Mouse (Mus musculus) limb, embryonic 14.5 days (tissue): ENCODE data around the gene Ercc2. TPM values are rescaled to one million over a fixed set of nuclear protein-coding genes. Genes with fewer than 3 reads are reported as not detected.

Experiments
- ATAC-seq: fragments of 200-750 bp; cut with Nextera tagmentation; 2 replicates; pipeline ENCODE4 v1.8.0; 2017; ENCODE audit warnings: low read depth, moderate number of reproducible peaks, moderate TSS enrichment; ENCODE audit not compliant: low FRiP score
- DNase-seq: peaks from one replicate; pipeline ENCODE4 v3.0.0-alpha.2; 2015; ENCODE audit warnings: low spot score
- H3K27ac ChIP-seq: fragments of 300-500 bp; sonication (generic); replicated peaks from 2 replicates; pipeline ENCODE4 v1.5.1; 2014; ENCODE audit warnings: low read depth, mild to moderate bottlenecking, low read length, moderate library complexity, mixed read lengths
- H3K27me3 ChIP-seq: fragments of 300-500 bp; sonication (generic); 2 replicates; pipeline ENCODE4 v1.6.1; 2014; ENCODE audit warnings: low read length, mixed read lengths; ENCODE audit not compliant: control insufficient read depth, insufficient read depth
- H3K36me3 ChIP-seq: fragments of 300-500 bp; sonication (generic); 2 replicates; pipeline ENCODE4 v1.6.1; 2014; ENCODE audit warnings: mild to moderate bottlenecking, low read length, moderate library complexity, mixed read lengths; ENCODE audit not compliant: control insufficient read depth, insufficient read depth
- H3K4me1 ChIP-seq: fragments of 300-500 bp; sonication (generic); 2 replicates; pipeline ENCODE4 v1.6.1; 2014; ENCODE audit warnings: antibody characterized with exemption, low read length, mixed read lengths; ENCODE audit not compliant: control insufficient read depth, insufficient read depth
- H3K4me2 ChIP-seq: fragments of 300-500 bp; sonication (generic); replicated peaks from 2 replicates; pipeline ENCODE4 v1.6.1; 2014; ENCODE audit warnings: low read depth, mild to moderate bottlenecking, low read length, moderate library complexity; ENCODE audit not compliant: severe bottlenecking
- H3K4me3 ChIP-seq: fragments of 300-500 bp; sonication (generic); replicated peaks from 2 replicates; pipeline ENCODE4 v1.5.1; 2014; ENCODE audit warnings: low read length
- H3K9ac ChIP-seq: fragments of 300-500 bp; sonication (generic); 2 replicates; pipeline ENCODE4 v1.6.1; 2014; ENCODE audit warnings: mild to moderate bottlenecking, low read depth, low read length, moderate library complexity; ENCODE audit not compliant: severe bottlenecking
- H3K9me3 ChIP-seq: fragments of 300-500 bp; sonication (generic); 2 replicates; pipeline ENCODE4 v1.6.1; 2016; ENCODE audit warnings: low read length; ENCODE audit not compliant: control insufficient read depth
- POLR2A ChIP-seq: fragments of 200-500 bp; IDR thresholded peaks from 2 replicates; pipeline ENCODE4 v1.8.0; 2012; ENCODE audit warnings: inconsistent platforms, mild to moderate bottlenecking, moderate library complexity, borderline replicate concordance; ENCODE audit not compliant: insufficient read depth, insufficient read length; ENCODE audit errors: extremely low read depth
- WGBS: fragments of 180-500 bp; shearing (Covaris S2); extraction: QIAGEN DNeasy Blood & Tissue Kit; methylation state at CpG from one replicate; pipeline ENCODE4 v1.1.7; 2014; 5-methylcytosine and 5-hydroxymethylcytosine counted together
- polyA plus RNA-seq, 2 experiments: library from polyadenylated mRNA; depleted of rRNA in 1 of 2; stranded (reverse) in 1 of 2; unstranded in 1 of 2; fragments of >200 nt; fragmentation: Nextera tagmentation in 1 of 2; extraction: Ambion mirVana in 1 of 2; gene quantifications; 2 replicates each; pipeline versions ENCODE4 v1.2.1 to v1.2.3; 2012 to 2014

Gene Ercc2
- polyA plus RNA-seq, 2 experiments = 11.3 to 58.1 TPM

GRCm38 (mm10) chr7:19399496-19400280, 17.9 kb downstream of the Ercc2 start:
- no peak for TF ChIP-seq POLR2A
- no peak for DNase-seq
- ATAC-seq = 0 out of 2 replicates have a peak, but pooled peaks have one; percentile 18
- Histone ChIP-seq H3K4me1 (no peaks in the 10 kb centered on the region; the same call in 1 of the 2 replicates), H3K27me3 (peaks cover 25% of the 10 kb centered on the region), H3K4me2 (peak overlapping the region; percentile 52), H3K36me3 (peaks cover 12% of the 10 kb centered on the region), H3K27ac (no peak overlapping the region), H3K4me3 (peak overlapping the region; percentile 26), H3K9ac (peak overlapping the region; percentile 45; the same call in 1 of the 2 replicates), H3K9me3 (peaks cover 6% of the 10 kb centered on the region)
- 2% methylated on average over 27 of the region's 27 CpGs for WGBS

- no peak for DNase-seq
- peaks cover 32% of the 10 kb centered on the region for H3K27me3 ChIP-seq
Measured at GRCm38 (mm10) chr7:19400946-19401345, 19.1 kb downstream of the Ercc2 start.

DNA sequence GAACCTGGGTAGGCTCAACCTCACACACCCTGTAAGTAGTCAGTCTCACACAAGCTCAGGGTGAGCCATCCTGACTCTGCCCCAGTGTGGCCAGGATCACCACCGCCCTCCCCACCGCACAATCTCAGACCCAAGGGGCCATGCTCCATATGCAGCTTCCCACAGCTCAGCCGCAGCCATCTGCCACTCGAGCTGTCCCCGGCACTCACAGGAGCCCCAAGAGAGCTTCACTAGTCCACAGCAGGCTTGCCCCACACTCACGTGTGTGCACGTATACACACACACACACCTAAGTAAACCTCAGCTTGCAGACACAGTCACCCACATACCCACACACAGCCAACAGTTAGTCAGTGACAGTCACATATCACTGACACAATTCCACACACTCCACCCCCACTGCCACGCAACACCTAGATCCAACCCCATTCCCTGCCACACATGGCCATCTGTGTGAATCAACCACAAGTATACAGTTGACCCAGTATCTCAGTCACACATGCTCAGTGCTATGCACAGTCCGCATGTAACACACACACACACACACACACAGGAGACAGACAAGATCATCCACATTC, 20.8 kb downstream of the Ercc2 start:
- 86% methylated on average over 9 of the region's 9 CpGs for WGBS
- Histone ChIP-seq H3K4me1 (no peaks in the 10 kb centered on the region; the same call in 1 of the 2 replicates), H3K9me3 (peaks cover 6% of the 10 kb centered on the region), H3K27me3 (peaks cover 32% of the 10 kb centered on the region), H3K4me3 (no peak overlapping the region), H3K4me2 (no peak overlapping the region), H3K27ac (no peak overlapping the region), H3K9ac (no peak overlapping the region), H3K36me3 (no peaks in the 10 kb centered on the region)
- no peak for TF ChIP-seq POLR2A
- DNase-seq = no peak
- no peak for ATAC-seq

More at GRCm38 (mm10) chr7:19400946-19401345, 19.1 kb downstream of the Ercc2 start:
- H3K36me3 ChIP-seq = no peaks in the 10 kb centered on the region
- H3K4me2 ChIP-seq = no peak overlapping the region
- peaks cover 6% of the 10 kb centered on the region for H3K9me3 ChIP-seq
- H3K4me1 ChIP-seq = no peaks in the 10 kb centered on the region; the same call in 1 of the 2 replicates
- whole genome bisulfite sequencing = 80% methylated on average over 4 of the region's 4 CpGs
- H3K4me3 ChIP-seq = no peak overlapping the region
- no peak for ATAC-seq
- no peak overlapping the region for H3K9ac ChIP-seq
- no peak for TF ChIP-seq POLR2A
- no peak overlapping the region for H3K27ac ChIP-seq

- peak within 1 kb of the TSS; percentile 81 for H3K4me2 ChIP-seq
- H3K36me3 ChIP-seq = no peaks in the 10 kb centered on the region
- 1% methylated on average over 35 of the region's 62 CpGs for WGBS
- no peak within 1 kb of the TSS for H3K27ac ChIP-seq
- H3K4me1 ChIP-seq = no peaks in the 10 kb centered on the region; the same call in 1 of the 2 replicates
- DNase-seq (peak; percentile 60), ATAC-seq (peak; percentile 31; the same call in 1 of the 2 replicates)
- no peak for TF ChIP-seq POLR2A
- H3K27me3 ChIP-seq = peaks cover 32% of the 10 kb centered on the region
- peaks cover 6% of the 10 kb centered on the region for H3K9me3 ChIP-seq
- H3K4me3 ChIP-seq = peak within 1 kb of the TSS; percentile 56
- peak within 1 kb of the TSS; percentile 48 for H3K9ac ChIP-seq
Measured at GRCm38 (mm10) chr7:19403731-19404296, 22.0 kb downstream of the Ercc2 start, which contains the start of gene Klc3. Gene Klc3, minus strand, starts transcription at chr7:19404104.

- H3K27me3 ChIP-seq = peaks cover 32% of the 10 kb centered on the region
- peak within 1 kb of the TSS; percentile 81 for H3K4me2 ChIP-seq
- no peak within 1 kb of the TSS for H3K27ac ChIP-seq
- peak within 1 kb of the TSS; percentile 48 for H3K9ac ChIP-seq
- no peaks in the 10 kb centered on the region for H3K36me3 ChIP-seq
- 46% methylated on average over 7 of the region's 7 CpGs for WGBS
- DNase-seq (no peak), ATAC-seq (no peak)
- H3K9me3 ChIP-seq = peaks cover 6% of the 10 kb centered on the region
- H3K4me1 ChIP-seq = no peaks in the 10 kb centered on the region; the same call in 1 of the 2 replicates
- no peak for TF ChIP-seq POLR2A
- H3K4me3 ChIP-seq = peak within 1 kb of the TSS; percentile 56
Measured at GRCm38 (mm10) chr7:19404476-19404875, 22.7 kb downstream of the Ercc2 start, which contains the start of gene Ckm. Gene Ckm, plus strand, starts transcription at chr7:19404776.
